Mouse (Mus musculus) gastrocnemius, postnatal 36 days (tissue): ENCODE data around the gene AI413582. TPM values are rescaled to one million over a fixed set of nuclear protein-coding genes. Genes with fewer than 3 reads are reported as not detected.
A peak's percentile ranks its signal among the peaks of the same experiment; 100 is the strongest.

Experiments
- DNase-seq, 2 experiments: peaks; one replicate each; pipeline ENCODE4 v3.0.0; 2022
- intact Hi-C: fragments of 180-260 bp; cut with DNase I; formaldehyde crosslinking; loops from one replicate; pipeline ENCODE4 v1.15.1; 2025
- long read RNA-seq, 2 experiments: library from polyadenylated mRNA; stranded (forward); transcript quantifications; one replicate each; pipeline ENCODE4 v2.0.0; 2021
- total RNA-seq, 2 experiments: library from RNA; stranded (reverse); gene quantifications; 2 replicates each; pipeline ENCODE4 v1.2.3; 2021

AI413582 gene
- total RNA-seq: 1 to 10 TPM; 2.7 to 2.8 TPM
- long read RNA-seq, experiment 1, partial matches to known transcripts: 0 of 3 reads
- long read RNA-seq, experiment 1, other reads (novel, unspliced or antisense): 0 of 3 reads
- long read RNA-seq, experiment 2, partial matches to known transcripts: 0 of 3 reads
- long read RNA-seq, experiment 2, other reads (novel, unspliced or antisense): 0 of 3 reads

DNA sequence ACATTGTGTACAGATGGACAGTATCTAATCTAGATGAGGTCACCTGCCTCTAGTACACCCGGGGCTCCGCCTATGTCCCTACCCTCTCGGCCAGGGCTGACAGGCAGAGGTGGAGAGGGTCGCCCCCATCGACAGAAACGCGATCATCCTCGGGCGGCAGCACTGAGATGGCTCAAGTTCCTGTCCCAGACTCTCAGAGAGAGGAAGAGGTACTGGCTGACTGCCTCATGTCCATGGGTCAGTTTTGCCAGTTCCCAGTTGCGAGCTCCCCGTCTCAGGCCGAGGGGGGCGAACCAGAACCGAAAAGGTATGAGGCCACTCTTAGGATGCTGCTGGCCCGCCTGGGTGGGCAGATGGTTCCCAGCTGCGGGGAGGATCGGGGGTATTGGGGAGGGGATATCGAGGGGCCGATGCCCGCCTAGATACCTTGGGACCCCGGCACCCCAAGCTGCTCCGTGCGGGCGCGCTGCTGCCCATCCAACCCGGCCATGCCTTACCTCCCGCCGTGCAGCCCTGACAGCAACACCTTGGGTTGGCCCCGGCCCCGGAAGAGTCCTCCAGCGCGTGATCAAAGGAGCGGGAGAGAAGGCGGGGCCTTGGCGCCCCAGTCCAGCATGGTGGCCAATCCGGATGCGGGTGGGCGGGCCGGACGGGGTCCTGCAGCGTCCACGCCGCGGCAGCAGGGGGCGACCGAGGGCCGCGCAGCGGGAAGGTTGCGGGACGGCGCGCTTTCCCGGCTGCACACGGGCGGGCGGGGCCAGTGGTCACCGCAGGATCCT lies at the start of gene AI413582:
Gene AI413582, minus strand, starts transcription at position 594 of the 779 bp plus-strand sequence.
- DNase-seq: peak; percentile 92 to 96
- intact Hi-C loops: loop anchor here (1.0 kb wide), 1 partner anchor 64 kb away; no protein-coding TSS in a partner anchor

DNA sequence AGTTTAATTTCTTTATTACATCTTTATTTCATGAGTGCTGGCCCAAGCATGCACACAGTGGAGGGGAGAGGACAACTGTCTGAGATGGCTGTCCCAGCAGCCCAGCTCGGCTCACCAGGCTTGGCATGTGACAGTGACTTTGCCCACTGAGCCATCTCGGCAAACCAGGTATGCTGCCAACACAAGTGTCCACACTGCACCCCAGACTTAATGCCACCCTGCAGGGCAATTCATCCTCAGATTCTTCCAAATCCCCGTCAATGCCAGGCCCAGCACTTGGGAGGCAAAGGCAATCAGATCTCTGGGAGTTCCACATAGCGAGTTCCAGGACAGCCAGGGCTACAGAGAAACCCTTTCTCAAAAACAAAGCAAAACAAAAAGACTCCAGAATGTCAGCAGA lies 47.5 kb upstream of the AI413582 start:
- intact Hi-C loops: no loop called here
- DNase-seq: no peak

DNA sequence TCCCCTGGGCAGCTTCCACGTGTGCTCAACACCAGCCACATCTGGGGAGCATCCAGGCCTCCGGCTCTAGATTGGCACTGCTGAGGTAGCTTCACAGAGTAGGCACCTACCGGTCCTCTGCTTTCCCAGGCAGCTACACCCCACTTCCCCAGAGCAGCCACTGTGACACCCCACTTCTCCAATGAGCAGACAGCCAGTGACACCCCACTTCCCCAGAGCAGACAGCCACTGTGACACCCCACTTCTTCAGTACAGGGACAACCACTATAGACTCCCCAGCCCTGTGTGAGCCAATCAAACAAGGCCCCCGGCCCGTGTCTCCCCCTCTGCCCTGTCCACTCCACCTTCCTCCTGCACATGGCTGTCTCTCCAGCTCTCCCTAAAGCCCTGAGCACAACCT lies 46.4 kb upstream of the AI413582 start:
- intact Hi-C loops: no loop called here

DNA sequence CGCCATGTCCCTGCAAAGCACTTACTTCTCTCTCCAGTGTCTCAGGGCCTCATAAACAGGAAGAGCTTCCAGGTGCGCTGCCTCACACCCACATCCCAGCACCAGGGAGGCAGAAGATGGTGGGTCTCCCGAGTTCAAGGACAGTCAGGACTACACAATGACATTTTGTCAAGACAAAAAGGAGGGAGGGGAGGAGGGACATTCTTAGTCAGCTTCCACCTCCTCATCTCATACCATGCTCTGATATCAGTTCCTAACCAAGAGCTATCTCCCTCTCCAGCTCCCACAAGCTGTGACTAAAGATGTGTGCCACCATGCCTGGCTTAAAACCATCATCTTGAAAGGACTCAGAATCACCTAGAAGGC lies 45.9 kb upstream of the AI413582 start:
- DNase-seq: no peak
- intact Hi-C loops: no loop called here

More for the DNA sequence above, 46.4 kb upstream of the AI413582 start:
- DNase-seq: no peak

DNA sequence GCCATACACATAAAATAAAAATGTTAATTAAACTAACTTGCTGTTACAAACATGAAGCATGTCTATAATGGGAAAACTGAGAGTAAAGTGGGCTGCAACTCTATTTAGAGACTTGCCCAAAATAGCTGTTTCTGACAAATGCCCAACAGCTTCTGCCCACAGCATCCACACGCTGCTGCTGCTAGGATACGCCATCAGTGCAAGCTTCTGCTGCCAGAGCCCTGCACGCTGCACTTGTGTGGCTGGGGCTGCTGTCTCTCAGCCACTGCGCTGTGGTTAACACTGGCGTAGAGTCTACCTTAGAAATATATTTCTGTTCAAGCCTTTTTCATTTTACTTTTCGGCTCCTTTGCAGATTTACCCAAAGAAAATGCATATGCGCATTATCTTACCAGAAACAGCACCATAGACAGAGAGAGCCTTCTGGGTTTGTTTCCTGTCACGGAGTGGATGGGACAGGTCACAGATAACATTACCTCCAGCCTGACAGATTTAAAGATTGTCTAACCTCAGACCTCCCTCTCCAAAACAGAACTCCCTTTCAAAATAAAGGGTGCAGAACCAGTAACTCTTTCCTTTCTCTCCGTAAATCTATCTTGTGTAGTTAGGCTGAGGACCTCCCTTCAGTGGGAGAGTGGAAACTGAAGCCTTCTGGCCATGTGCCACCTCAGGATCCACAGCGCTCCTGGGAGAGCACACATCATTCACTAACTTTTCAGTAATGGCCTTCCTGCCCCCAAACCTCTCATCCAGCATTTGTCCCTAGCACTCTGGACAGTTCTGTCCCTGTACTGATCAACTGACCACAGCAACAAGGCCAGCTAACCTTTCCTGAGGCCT lies 45.3 kb upstream of the AI413582 start:
- intact Hi-C loops: no loop called here
- no peak for DNase-seq

DNA sequence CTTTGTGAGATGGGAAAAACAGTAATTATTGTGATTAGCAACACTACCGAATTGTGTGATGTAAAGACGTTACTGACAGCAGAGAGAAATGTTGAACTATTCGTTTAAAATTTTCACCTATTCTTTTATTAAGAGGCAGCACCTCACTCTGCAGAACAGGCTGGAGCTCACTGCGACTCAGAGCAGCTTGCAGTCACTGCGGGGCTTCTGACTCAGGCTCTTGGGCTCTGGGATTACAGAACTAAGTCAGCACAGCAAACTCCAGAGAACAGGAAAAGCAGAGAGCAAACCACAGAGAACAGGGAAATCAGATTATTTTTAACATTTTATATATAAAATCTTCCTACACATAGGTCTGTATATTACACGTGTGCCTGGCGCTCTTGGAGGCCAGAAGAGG lies 44.0 kb upstream of the AI413582 start:
- intact Hi-C loops: no loop called here
- DNase-seq: no peak

DNA sequence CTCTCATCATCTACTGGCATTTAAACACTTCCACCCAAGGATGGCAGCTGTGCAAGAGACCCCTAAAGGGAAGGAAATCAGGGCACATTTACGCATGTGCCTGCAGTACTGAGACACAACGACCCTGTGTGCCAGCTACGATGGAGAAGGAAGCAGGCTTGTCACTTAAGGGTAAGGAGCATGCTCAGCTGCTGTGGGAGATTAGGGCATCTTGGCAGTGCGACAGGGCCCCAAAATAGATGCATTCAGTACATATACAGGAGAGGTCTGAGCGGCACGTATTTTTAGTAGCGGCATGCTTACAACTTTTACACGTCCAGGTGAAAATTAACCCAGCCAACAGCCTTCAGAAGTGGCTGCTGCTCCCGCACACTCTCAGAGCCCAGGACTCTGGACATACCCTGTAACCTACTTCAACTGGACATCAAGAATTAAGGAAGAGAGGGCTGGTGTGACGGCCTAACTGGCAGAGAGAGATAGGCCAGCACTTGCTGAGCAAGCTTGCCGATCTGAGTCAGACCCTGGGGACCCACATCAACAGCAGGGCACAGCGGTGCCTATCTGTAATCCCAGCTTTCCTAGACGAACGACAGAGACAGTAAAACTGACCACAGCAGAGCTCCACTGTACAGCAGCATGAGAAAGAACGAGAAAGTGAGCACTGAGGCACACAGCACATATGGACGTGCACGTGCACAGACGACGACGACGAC lies 38.1 kb upstream of the AI413582 start:
- DNase-seq: peak; percentile 50 to 59
- intact Hi-C loops: no loop called here

DNA sequence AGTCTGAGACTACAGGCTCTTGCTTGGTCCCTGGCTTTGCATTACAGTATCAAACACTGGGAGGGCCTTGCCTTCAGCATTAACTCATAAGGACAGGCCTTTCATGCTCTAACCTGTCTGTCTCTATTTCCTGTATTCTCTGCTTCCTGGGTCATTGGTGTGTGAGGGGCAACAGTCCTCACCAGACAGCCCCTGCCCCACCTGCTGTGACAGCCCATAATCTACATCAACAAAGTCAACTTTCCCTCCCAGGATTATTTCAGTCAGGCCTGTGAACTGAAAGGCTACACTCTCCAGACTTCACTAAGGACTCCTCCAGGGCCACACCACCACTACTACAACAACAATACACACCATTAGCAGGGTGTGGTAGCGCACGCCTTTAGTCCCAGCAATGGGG lies 37.5 kb upstream of the AI413582 start:
- intact Hi-C loops: no loop called here
- DNase-seq: no peak

DNA sequence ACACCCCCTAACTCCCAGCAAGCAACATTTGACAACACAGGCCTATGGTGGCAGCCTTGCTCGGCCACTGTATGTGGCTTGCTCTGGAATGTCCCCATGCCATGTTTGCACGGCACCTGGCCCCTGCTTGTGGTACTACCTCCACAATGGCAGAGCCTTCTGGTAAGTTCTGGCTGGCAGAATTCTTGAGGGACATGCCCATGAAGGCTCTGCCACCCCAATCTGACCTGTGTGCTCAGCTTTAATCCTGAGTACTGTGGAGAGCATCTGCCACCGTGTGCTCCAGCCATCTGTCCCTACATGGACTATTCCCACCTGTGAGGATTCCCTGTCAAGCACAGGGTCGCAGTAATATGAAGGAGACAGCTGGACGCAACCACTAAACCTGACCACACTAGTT lies 35.3 kb upstream of the AI413582 start:
- no peak for DNase-seq
- intact Hi-C loops: no loop called here

DNA sequence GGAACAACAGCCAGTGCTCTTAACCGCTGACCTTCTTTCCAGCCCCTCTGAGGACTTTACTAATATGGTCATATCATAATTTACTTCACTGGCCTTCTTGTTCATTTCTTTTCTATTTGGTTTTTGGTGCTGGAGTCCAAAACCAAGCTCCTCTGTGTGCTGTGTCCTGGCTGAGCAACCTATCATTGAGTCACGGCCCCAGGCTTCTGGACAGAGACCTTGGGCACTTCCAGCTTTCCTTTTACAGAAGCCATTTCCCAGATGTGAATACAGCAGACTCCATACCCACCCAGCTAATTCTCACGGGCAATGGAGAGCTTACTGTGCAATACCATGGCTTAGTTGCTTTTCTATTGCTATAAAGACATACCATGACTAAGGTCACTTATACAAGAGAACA lies 34.7 kb upstream of the AI413582 start:
- intact Hi-C loops: no loop called here
- DNase-seq: no peak

DNA sequence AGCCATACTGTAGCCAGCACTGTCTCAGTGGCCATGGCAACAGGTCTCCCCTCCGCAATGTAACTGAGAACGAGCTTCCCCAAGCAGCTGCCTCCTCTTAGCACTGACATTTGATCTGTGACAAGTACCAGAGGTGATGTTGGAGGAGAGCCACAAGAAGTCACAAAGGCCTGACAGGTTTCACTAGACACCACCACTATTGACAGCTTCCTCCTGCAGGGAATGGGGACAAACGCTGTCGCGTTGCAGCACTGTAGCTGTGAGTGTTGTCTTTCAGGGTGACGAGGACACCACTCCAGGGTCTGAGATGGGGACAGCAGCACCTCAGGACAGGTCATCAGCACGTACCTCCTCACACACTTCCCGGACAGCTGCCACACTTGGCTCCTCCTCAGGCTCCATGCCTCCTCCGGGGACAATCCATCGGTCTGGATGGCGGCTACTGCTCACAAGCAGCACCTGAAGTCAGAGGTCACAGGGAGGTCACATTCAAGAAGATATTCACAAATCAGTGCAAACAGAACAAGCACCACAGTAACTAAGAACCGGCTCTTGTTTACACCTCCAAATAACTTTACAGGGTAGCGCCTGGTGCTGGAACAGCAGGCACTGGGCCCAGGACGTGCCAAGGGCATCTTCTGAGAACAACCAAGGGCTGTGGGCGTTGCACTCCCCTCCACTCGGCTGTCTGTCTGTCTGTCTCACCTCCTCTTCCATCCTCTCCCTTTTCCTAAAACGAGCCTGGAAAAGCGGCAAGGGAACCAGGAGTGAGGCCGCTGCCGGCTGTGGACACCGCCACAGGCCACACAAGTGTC lies 31.0 kb upstream of the AI413582 start:
- no peak for DNase-seq
- intact Hi-C loops: no loop called here

DNA sequence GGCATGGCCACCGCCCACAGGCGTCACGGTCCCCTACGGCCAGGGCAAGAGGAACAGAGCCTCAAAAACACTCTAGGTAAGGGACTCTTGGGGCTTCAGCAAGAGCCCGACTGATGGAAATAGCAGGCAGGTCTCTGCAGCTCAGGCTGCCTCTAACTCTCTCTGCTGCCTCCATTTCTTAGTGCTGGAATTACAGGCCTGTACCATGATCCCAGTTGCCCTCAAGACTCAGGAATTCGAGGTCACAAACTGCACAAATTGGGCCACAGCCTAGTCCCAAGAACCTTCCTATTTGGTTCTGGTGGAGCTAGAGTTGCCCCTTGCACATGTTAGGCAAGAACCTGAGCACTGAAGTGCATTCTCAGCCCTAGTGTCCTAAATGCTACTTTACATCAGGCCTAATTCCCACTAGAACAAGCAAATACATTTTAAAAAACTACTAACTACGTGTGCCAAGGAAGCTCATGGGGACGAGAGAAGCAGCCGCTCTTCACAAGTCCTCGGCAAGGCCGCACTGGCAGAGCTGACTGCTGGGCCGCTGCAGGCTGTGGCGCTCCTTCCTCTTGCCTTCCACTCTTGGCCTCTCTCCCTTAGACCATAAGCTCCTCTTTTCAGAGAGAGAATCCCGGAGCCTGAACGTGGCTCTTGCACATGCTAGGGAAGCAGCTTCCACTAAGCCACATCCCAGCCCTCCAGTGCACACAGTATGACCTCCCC lies 30.3 kb upstream of the AI413582 start:
- intact Hi-C loops: no loop called here
- no peak for DNase-seq

DNA sequence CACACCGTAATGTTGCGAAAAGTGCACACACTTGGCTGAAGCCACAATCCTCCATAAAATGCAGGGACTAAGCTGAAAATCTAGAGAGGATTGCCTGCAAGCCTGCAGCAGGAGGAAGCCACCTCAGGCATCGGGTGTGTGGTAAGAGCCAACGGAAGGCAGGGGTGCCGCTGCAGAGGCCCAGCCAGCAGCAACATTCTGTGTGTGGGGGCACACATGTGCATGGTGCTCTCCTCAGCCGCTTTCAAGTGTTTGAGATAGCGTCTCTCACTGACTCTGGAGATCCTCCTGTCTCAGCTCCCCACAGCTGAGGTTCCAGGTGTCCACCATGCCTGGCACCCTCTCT lies 27.0 kb upstream of the AI413582 start:
- intact Hi-C loops: no loop called here

DNA sequence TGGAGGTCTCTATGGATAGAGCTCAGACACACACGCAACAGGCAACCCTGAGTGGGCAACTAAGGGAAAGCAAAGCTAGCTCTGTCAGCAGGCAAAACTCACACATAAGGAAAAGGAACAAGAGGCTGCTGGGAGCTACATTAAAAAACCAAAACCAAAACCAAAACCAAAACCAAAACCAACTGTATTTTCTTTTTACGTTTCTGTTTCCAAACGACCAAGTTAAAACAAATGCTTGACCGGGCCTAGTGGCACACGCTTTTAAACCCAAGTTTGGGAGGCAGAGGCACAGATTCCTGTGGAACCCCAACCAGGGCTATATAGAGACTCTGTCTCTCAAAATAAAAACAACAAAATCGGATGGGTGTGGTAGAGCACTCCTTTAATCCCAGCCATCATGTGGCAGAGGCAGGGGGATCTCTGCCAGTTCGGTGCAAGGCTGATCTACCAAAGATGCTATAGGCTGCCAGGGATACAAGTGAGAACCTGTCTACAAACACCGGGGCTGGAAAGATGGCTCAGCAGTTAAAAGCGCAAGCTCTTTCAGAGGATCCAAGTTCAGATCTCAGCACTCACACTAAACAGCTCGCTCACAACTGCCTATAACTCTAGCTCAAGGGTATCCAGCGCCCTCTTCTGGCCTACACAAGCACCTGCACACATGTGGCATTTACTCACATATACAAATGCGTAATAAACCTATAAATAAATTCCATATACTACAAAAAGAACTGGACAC lies 26.4 kb upstream of the AI413582 start:
- intact Hi-C loops: no loop called here
- DNase-seq: no peak

More for the DNA sequence above, 27.0 kb upstream of the AI413582 start:
- DNase-seq: no peak

DNA sequence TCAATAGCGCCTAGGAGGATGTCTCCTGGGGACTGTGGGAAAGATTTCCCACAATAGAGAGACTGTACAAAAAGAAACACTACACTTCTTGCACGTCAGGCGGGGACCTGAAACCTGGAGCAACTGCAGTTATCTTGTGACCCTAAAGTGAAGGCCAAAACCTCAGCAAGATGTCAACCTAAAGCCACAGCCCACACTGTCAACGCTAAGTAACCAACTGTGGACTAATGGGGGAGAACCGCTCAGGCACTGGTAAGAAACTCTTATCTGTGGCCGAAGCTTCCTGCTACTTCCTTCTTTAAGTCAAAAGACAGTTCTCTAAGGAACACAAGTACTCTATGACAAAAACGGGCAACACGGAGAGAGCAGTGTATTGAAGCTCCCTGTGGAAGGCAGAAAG lies 22.7 kb upstream of the AI413582 start:
- intact Hi-C loops: no loop called here
- no peak for DNase-seq

DNA sequence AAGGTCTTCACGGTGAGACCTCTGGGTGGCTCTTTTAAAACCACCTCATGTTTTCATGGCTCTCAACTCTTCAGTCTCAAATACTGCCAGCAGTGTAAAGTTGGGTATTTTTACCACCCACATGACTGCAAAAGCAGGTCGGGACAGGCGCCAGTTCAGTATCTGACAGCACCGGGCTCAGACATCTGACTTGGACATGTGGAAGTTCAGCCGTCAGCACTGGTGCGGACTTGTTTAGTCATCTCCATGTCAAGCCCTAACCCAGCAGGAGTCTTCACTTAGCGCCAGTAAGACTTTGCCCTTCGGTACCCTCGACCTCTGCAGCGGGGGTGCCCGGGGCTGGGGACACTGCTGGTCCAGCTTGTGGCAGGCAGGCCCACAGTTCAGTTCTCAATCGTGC lies 21.7 kb upstream of the AI413582 start:
- intact Hi-C loops: no loop called here

DNA sequence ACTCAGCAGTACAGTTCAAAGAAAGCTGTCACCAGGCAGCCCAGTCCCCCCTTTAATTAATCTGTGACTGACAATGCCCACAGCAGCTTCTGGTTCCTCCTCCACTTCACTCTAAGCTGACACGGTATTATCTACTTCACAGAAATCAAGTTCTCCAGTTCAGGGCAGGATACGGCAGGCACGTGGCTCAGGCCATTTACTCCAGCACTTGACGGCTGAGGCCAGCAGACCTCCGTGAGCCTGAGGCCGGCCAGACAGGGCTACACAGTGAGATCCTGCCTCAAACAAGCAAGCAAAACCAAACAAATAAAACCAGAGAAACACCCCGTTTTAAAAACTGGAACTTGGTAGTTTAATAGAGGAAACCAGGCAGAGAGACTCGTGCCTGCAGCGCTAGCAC lies 21.1 kb upstream of the AI413582 start:
- intact Hi-C loops: no loop called here
- no peak for DNase-seq

More for the DNA sequence above, 21.7 kb upstream of the AI413582 start:
- DNase-seq: peak in 1 of 2 experiments; percentile 39

DNA sequence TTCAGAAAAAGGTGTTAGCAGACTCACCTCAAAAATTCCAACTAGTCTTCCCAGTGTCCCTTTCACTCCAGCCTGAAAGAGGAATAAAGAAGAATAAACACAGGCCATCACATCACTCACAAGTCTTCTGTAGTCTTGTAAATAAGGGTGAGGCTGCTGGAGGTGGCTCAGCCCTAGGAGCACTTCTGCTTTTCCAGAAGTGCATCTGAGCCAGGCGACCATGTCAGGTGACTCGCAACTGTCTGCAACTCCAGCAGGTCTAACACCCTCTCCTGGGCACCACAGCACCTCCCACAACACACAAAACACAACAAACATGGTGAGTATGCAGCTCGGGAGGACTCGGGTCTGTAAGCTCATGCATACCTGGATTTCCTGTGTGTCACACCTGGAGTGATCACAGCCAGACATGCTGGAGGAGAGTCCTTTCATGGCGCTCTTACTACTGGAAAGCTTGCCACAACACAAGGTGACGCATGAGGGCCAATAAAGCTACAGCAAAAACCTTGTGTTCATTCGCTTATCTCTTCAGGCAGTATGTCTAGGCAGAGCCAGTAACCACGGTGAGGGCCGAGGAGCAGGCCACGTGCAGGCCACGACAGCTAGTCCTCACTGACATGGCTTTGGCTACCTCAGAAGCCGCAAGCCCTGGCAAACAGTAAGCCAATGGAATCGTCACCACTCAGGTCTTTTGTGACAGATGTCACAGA lies 17.8 kb upstream of the AI413582 start:
- DNase-seq: no peak
- intact Hi-C loops: no loop called here
